Mouse (Mus musculus): ENCODE data around the gene Tmem158.

Tmem158 gene

GRCm38 (mm10) chr9:123243988-123244387 is 16.6 kb downstream of the Tmem158 start:
- no peak for DNase-seq

GRCm38 (mm10) chr9:123241191-123241590 is 19.4 kb downstream of the Tmem158 start:
- no peak for DNase-seq

DNA sequence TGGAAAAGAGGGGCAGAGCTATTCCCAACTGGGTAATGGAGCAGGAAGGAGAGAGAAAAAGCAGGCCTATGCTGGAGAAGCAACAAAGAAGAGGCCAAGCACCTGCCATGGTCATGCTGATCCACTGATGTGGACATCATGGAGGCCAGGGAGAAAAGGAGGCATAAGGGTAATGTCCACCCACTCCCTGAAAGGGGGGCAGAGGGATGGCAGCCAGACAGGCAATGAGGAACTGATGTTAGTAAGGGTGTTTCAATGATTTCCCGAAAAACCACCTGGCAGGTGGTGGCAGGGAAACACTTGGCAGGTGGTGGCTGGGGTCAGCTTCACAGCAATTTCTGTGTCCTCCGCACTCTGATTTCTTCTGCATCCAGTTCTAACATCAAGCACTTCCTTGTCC is 19.8 kb downstream of the Tmem158 start:
- DNase-seq, result no peak

DNA sequence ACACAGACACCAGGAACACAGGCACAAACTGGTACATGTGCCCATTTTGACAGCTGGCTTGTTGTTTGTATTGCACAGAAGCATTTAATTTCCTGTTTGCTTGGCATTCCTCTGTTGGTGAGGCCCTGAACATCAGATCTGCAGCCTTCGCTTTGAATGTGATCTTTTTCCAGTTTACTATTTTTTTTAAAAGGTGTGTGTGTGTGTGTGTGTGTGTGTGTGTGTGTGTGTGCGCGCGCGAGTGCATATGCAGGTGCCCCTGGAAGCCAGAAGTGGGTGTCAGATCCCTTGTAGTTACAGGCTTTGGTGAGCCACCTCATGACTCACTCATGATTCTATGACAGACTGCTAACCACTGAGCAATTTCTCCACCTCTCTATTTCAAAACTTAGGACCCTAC is 20.3 kb downstream of the Tmem158 start:
- no peak for DNase-seq

DNA sequence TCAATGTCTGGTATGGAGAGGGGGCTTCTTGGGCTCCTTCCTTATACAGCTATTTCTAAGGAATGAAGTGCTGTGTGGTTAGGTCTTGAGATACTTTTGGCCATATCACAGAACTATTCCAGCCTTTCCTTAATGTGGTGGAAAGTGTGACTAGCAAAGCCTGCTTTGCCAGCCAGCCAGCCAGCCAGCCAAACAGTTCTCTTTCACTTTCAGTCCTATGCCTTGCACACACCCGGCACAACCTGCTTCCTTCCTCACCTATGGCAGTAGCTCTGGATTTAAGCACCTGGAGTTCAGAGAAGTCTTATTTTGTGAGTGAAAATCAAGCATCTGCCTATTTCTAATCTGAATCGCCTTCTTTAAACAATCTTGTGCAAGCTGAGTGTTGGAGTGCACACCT is 20.9 kb downstream of the Tmem158 start:
- DNase-seq, result no peak

- DNase-seq, result no peak
Measured at GRCm38 (mm10) chr9:123238256-123239045, 22.1 kb downstream of the Tmem158 start.

DNA sequence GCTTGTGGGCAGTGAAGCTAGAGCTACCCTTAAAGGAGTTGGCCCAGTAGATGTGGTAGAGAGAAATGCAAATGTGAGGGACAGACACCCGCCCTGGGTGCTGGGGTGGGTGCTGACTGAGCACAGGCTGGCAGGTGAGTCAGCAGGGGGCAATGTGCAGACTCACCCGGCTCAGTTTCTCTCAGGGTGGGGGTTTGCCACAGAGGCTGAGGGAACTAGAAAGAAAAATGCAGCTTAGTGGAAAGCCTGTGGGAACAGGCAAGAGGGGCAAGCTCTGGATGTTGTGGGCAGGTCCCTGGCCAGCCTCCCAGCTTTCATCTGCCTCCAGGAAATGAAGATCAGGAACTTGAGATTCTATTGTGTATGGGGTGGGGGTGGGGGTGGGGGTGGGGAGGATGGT is 22.8 kb downstream of the Tmem158 start:
- no peak for DNase-seq

GRCm38 (mm10) chr9:123235621-123236020 is 24.9 kb downstream of the Tmem158 start:
- DNase-seq, result no peak

GRCm38 (mm10) chr9:123229826-123230225 is 30.7 kb downstream of the Tmem158 start:
- no peak for DNase-seq

GRCm38 (mm10) chr9:123228671-123229070 is 31.9 kb downstream of the Tmem158 start:
- no peak for DNase-seq

DNA sequence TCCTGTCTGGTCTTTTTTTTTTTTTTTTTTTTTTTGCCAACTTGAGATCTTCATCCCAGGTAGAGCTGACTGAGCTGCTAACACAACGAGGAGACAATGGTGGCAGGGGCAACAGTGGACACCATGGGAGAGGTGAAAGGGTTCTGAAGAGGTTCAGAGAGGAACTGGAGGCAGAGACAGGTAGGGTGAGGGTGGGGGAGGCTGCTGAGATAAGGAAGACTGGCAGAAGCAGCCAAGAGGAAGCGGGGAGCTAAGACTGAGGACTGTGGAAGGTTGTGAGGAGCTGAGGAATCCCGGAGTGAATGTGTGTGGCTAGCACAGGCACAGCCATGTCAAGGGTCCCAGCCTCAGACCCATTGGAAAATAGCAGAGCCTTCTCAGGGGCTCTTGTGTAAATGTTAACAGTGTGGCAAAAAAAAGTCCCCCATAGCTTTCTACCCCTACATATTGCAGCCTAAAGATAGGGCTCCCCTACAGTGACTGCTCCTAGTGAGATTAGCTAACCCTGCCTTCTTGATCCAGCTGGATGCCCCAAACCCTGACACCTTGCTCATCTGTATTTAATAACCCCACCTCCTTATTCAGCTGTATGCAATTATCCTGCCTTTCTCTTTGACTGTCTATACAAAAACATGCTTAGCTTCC is 33.3 kb downstream of the Tmem158 start:
- no peak for DNase-seq

- no peak for DNase-seq
Measured at GRCm38 (mm10) chr9:123224863-123225431, 35.6 kb downstream of the Tmem158 start.

DNA sequence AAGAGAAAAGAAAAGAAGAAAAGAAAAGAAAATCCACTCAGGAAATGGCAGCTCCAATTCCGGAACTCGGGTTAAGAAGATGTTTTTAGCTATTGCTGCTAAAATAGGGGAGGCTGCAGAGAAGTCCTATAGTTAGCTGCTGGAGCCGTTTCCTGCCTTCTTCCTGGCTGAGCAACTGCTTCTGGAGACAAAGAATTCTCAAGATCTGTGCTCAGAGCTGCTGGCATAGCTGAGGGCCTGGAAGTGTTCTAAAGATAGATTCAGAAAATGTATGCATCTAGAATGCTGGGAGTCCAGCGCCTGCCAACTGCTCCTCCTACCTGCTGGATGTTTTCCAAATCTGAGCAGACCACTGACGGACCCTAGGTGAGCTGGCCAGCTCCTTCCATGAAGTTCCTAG is 40.7 kb downstream of the Tmem158 start:
- no peak for DNase-seq

DNA sequence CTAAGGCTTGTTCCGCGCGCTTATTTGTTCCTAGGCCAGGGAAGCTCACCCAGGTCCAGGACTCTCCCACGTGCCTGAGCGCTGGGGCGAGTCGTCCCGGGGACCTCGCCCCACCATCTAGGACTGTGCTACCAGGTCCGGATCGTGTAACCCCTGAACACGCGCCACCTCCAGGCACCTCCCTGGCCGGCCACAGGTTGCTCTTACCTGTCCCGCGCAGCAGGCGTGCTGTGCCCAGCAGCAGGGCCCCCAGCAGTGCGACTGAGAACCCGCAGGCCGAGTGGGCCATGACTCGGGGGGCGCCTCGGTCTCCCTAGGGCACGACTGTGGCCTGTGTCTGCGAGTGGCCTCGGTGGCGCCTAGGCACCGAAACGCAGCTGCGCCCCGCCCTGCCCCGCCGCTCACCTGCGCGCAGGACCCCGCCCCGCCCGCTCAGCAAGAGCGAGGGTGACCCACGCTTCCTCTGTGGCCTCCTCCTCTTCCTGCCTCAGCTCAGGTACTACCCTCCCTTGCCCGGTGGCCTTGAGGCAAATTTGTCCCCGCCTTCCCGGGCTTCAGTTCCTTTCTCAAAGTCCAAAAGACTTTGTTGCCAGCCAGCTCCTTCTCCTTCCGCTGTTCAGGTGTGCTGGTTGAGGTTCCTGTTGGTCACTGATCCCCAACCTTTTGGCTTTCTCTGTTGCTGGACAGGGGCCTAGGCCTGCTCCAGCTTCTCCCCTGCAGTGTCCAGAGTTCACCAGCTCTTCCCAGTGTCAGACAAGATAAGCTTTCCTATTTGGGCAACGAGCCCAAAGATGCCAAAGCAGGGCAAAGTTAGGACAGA is 44.7 kb downstream of the Tmem158 start, which contains the start of gene Cdcp1:
Cdcp1 (minus strand) TSS at position 418 of the 820 bp plus-strand sequence.
- no peak for DNase-seq

DNA sequence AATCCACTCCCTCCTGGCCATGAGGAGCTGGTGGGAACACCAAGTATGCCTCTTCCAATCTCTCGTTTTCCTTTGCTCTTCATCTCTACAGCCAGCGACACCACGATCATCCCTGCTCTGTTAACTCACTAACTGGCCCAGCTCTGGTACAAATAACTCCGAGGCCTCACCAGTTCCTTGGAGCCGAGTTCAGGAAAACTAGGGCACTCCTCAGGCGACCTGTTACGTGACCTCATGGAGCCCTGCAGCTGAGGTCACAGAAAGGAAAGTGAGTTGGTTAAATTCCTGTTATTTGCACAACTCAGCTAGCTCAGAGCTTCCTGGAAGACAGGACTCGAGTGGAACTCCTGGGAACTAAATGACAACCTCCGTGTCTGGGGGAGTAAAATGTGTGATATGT is 47.2 kb downstream of the Tmem158 start:
- no peak for DNase-seq

Measured in cerebellum, adult 8-10 months (tissue).